In genomic region chr6:124808358-124809012, GRCm38 (mm10) we compare ENCODE assay signal across 8 mouse cellular contexts. TPM values are rescaled to one million over a fixed set of nuclear protein-coding genes. Genes with fewer than 3 reads are reported as not detected.
DNase-seq lines count a peak whose midpoint lies in the region; ATAC-seq and TF ChIP-seq lines count a peak whose summit lies in the region.

Spsb2 (plus strand) TSS chr6:124808661.

- H3K36me3 ChIP-seq in embryonic facial prominence, embryonic 11.5 days (replicated peaks; ENCODE audit: control insufficient read depth, insufficient read depth, low read depth, low read length) = peaks cover 3% of the 10 kb centered on the region
- H3K36me3 ChIP-seq in neural tube, embryonic 14.5 days (ENCODE audit: control insufficient read depth, insufficient read depth, low read length) = peaks cover 9% of the 10 kb centered on the region

- ATAC-seq in embryonic facial prominence, embryonic 11.5 days (replicated peaks; ENCODE audit: insufficient number of reproducible peaks, low FRiP score, low TSS enrichment, low read depth) = peak; percentile 36
- peak; percentile 18 for ATAC-seq in neural tube, embryonic 14.5 days (ENCODE audit: low read depth)

- H3K9ac ChIP-seq in embryonic facial prominence, embryonic 11.5 days (replicated peaks; ENCODE audit: low read length) = peak within 1 kb of the TSS; percentile 67
- H3K9ac ChIP-seq in neural tube, embryonic 14.5 days (replicated peaks; ENCODE audit: low read depth, low read length) = peak within 1 kb of the TSS; percentile 59

- peak within 1 kb of the TSS; percentile 90 for H3K27ac ChIP-seq in embryonic facial prominence, embryonic 11.5 days (replicated peaks; ENCODE audit: low read depth, low read length)
- peak within 1 kb of the TSS; percentile 64; the same call in 1 of the 2 replicates for H3K27ac ChIP-seq in neural tube, embryonic 14.5 days (ENCODE audit: low read depth, low read length)

- no peaks in the 10 kb centered on the region for H3K9me3 ChIP-seq in embryonic facial prominence, embryonic 11.5 days (replicated peaks; ENCODE audit: control insufficient read depth, low read length)
- H3K9me3 ChIP-seq in neural tube, embryonic 14.5 days (ENCODE audit: control insufficient read depth, low read length) = no peaks in the 10 kb centered on the region

- no peaks in the 10 kb centered on the region for H3K27me3 ChIP-seq in embryonic facial prominence, embryonic 11.5 days (ENCODE audit: control insufficient read depth, insufficient read depth, low read length)
- H3K27me3 ChIP-seq in neural tube, embryonic 14.5 days (ENCODE audit: control insufficient read depth, insufficient read depth, low read length) = no peaks in the 10 kb centered on the region

- peak; percentile 46; the same call in 1 of the 2 replicates for TF ChIP-seq POLR2A in lung, adult 2 months (IDR thresholded peaks at IDR 0.05; ENCODE audit: borderline replicate concordance, extremely low read depth, low read depth, low read length)

- H3K4me1 ChIP-seq in embryonic facial prominence, embryonic 11.5 days (ENCODE audit: control insufficient read depth, insufficient read depth, low read length) = no peaks in the 10 kb centered on the region; the same call in 1 of the 2 replicates
- H3K4me1 ChIP-seq in lung, adult 2 months (ENCODE audit: control insufficient read depth, insufficient read depth, low read length) = peaks cover 20% of the 10 kb centered on the region
- peaks cover 27% of the 10 kb centered on the region for H3K4me1 ChIP-seq in neural tube, embryonic 14.5 days (ENCODE audit: control insufficient read depth, insufficient read depth, low read length)

- TF ChIP-seq CTCF in lung, adult 2 months (IDR thresholded peaks at IDR 0.05; ENCODE audit: insufficient read depth, low read length) = no peak

- DNase-seq in B cell, adult 2 months = peak; percentile 44
- DNase-seq in adrenal gland, adult (ENCODE audit: inconsistent age in 2 of 2, low spot score in 1 of 2) = peak; percentile 89 to 95
- DNase-seq in embryonic facial prominence, embryonic 11.5 days (ENCODE audit: low spot score) = peak; percentile 71
- DNase-seq in heart, adult 9 months (ENCODE audit: low spot score in 2 of 2) = peak; percentile 77 to 78
- DNase-seq in kidney, adult 9 months = peak; percentile 90
- DNase-seq in lung, adult 2 months = peak; percentile 81
- peak; percentile 35 to 43 for DNase-seq in thymus, postnatal 36 days

- H3K4me3 ChIP-seq in embryonic facial prominence, embryonic 11.5 days (ENCODE audit: low read depth, low read length) = peak within 1 kb of the TSS; percentile 52
- H3K4me3 ChIP-seq in lung, adult 2 months (replicated peaks; ENCODE audit: extremely low read depth, low read depth, low read length) = peak within 1 kb of the TSS; percentile 94
- H3K4me3 ChIP-seq in neural tube, embryonic 14.5 days (ENCODE audit: low read depth, low read length) = peak within 1 kb of the TSS; percentile 40

- peak within 1 kb of the TSS; percentile 93 for H3K4me2 ChIP-seq in embryonic facial prominence, embryonic 11.5 days (ENCODE audit: low read depth, low read length)
- peak within 1 kb of the TSS; percentile 66 for H3K4me2 ChIP-seq in neural tube, embryonic 14.5 days (ENCODE audit: low read depth, low read length)

- WGBS in embryonic facial prominence, embryonic 11.5 days = 4% methylated on average over 29 of the region's 29 CpGs
- WGBS in lung, adult 2 months = 3% methylated on average over 29 of the region's 29 CpGs
- 4% methylated on average over 29 of the region's 29 CpGs for WGBS in neural tube, embryonic 14.5 days

RNA-seq across cellular contexts. Expression of gene Spsb2, which starts in this region (rescaled TPM):
- 4.7 and 4.8 TPM in 2 replicates for polyA plus RNA-seq in embryonic facial prominence, embryonic 11.5 days (2014; fragmentation: Nextera tagmentation; extraction: Ambion mirVana)
- polyA plus RNA-seq in lung, adult 2 months (2012; rRNA removed) = 20.2 and 22.4 TPM in 2 replicates
- 3.9 and 4.4 TPM in 2 replicates for polyA plus RNA-seq in neural tube, embryonic 14.5 days (2014; fragmentation: Nextera tagmentation; extraction: Ambion mirVana)

Comparison
In these comparisons a context has a peak if more than half of its experiments do, and no peak if none do; other contexts are left out.
1. Peak in every context shown above with its lines: DNase-seq, ATAC-seq, H3K4me3 ChIP-seq and H3K27ac ChIP-seq.
2. DNase-seq: peak in every context shown above with its lines; median percentile 92 in adrenal gland, adult; 90 in kidney, adult 9 months; 81 in lung, adult 2 months; 78 in heart, adult 9 months; 71 in embryonic facial prominence, embryonic 11.5 days; 44 in B cell, adult 2 months; 39 in thymus, postnatal 36 days.
3. H3K4me3 ChIP-seq: peak in every context shown above with its lines; median percentile 94 in lung, adult 2 months; 52 in embryonic facial prominence, embryonic 11.5 days; 40 in neural tube, embryonic 14.5 days.